Mouse (Mus musculus) frontal cortex, postnatal 14 days (tissue): ENCODE measurements around the gene Cubn.

Experiments used
- DNase-seq, 2 experiments: peaks; one replicate each; pipeline ENCODE4 v3.0.0; 2022; ENCODE audit warnings: low spot score in 2 of 2

The Cubn gene

GRCm38 (mm10) chr2:13408333-13408732, 83.3 kb downstream of the Cubn start:
- no peak for DNase-seq

- DNase-seq, result no peak
These were observed 83.9 kb downstream of the Cubn start for GRCm38 (mm10) chr2:13407698-13408097.

GRCm38 (mm10) chr2:13407272-13407671, 84.3 kb downstream of the Cubn start:
- no peak for DNase-seq

GRCm38 (mm10) chr2:13404986-13405678, 86.5 kb downstream of the Cubn start:
- DNase-seq, result no peak

GRCm38 (mm10) chr2:13400831-13401230, 90.8 kb downstream of the Cubn start:
- DNase-seq, result no peak

- no peak for DNase-seq
These were observed 92.0 kb downstream of the Cubn start for GRCm38 (mm10) chr2:13399480-13400072.

GRCm38 (mm10) chr2:13398955-13399354, 92.7 kb downstream of the Cubn start:
- no peak for DNase-seq

GRCm38 (mm10) chr2:13398551-13398950, 93.1 kb downstream of the Cubn start:
- no peak for DNase-seq

- no peak for DNase-seq
These were observed 95.5 kb downstream of the Cubn start for GRCm38 (mm10) chr2:13396124-13396540.

- no peak for DNase-seq
These were observed 100.6 kb downstream of the Cubn start for GRCm38 (mm10) chr2:13391018-13391417.

- no peak for DNase-seq
These were observed 105.0 kb downstream of the Cubn start for GRCm38 (mm10) chr2:13386631-13387030.

GRCm38 (mm10) chr2:13385542-13386345, 105.9 kb downstream of the Cubn start:
- no peak for DNase-seq

GRCm38 (mm10) chr2:13384775-13385541, 106.7 kb downstream of the Cubn start:
- no peak for DNase-seq

- no peak for DNase-seq
These were observed 115.4 kb downstream of the Cubn start for GRCm38 (mm10) chr2:13376166-13376565.

- DNase-seq, result no peak
These were observed 118.3 kb downstream of the Cubn start for GRCm38 (mm10) chr2:13373291-13373690.

GRCm38 (mm10) chr2:13372825-13373224, 118.8 kb downstream of the Cubn start:
- no peak for DNase-seq

- DNase-seq, result no peak
These were observed 119.3 kb downstream of the Cubn start for GRCm38 (mm10) chr2:13372256-13372824.

GRCm38 (mm10) chr2:13371797-13372170, 119.8 kb downstream of the Cubn start:
- no peak for DNase-seq

GRCm38 (mm10) chr2:13371072-13371796, 120.4 kb downstream of the Cubn start:
- no peak for DNase-seq

- no peak for DNase-seq
These were observed 121.1 kb downstream of the Cubn start for GRCm38 (mm10) chr2:13370556-13370955.

GRCm38 (mm10) chr2:13368517-13368916, 123.1 kb downstream of the Cubn start:
- DNase-seq, result no peak
